Mouse (Mus musculus) CD4-positive helper T cell, adult 2 months (primary cell): ENCODE results near the gene Chchd6.

Source experiments
- DNase-seq: peaks from one replicate; pipeline ENCODE4 v3.0.0-alpha.2; 2012; ENCODE audit warnings: low read depth, missing footprints, low spot score

Chchd6 gene

GRCm38 (mm10) chr6:89595018-89595776 is at the start of gene Chchd6:
Gene Chchd6, minus strand, starts transcription at chr6:89595652.
- DNase-seq, result peak; percentile 90

DNA sequence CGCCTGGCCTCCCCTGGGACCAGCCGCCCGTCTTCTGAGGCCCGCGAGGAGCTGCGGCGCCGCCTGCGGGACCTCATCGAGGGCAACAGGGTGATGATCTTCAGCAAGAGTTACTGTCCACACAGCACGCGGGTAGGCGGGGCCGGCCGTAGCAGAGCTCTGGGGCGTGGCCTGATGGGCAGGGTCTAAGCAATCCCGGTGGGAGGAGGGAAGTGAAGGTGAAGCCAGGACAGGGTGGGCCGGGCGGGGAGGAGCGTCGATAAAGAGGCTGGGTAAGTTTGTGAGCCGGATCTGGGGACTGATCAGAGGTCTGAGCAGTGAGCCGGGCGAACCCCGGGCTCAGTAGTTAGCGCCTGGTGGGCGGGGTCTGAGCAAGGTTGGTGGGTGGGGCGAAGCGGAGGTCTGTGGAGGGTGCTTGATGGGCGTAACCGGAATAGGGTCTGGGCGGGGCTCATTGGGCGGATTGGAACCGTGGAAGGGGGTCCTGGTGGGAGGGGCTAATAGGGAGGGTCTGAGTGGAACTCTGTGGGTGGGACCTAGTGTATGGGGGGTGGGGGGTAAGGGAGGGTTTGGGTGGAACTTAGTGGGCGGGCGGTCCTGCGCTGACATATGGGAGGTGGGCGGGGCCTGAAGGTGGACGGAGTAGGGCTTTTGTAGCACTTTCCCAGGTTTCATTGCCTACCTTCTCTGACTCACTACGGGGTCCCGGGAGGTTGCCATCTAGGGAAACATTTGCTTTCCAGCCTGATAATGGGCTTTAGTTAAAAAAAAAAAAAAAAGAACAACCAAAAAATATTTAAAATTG is 49.0 kb upstream of the Chchd6 start:
- DNase-seq, result peak; percentile 91

DNA sequence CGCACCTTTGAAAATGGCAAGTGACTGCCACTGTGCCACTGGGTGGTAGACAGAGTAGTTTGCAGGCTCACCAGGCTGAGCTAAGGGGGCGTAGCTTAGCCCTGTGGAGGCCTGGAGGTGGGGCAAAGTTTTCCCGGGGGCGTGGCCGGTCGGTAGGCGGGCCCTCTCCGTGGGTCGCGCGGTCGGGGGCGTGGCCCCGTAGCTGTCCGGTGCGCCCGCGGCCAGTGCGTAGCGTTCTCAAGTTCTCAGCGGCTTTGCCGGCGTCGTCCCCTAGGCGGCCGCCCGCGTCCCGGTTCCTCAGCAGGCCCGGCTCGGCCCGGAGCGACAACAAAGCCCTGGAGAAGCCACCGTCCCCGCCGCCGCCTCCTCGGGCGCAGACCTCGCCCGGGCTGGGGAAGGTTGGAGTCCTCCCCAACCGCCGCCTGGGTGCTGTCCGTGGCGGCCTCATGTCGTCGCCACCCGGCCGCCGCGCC is 48.4 kb upstream of the Chchd6 start, which contains the start of gene Txnrd3:
TSS of gene Txnrd3 (plus strand) at position 191 of the 473 bp plus-strand sequence.
- peak; percentile 87 for DNase-seq

DNA sequence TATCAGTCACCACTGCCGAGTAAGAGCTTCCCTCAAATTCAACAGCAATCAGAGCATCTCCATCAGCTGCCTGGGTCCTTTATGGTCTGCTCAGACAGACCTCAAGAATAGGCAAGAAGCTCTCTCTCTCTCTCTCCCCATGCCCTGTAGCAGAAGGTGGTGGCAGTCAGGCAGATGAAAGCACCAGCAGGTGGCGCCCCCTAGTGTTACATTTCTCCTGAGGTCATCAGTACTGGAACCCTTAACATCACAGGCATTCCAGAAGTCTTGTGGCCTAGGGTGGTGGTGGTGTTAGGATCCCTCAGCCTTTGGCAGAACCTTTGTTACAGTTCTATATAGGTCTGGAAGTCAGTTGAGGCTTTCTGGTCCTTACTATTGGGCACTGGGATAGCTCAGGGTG is 43.6 kb upstream of the Chchd6 start:
- DNase-seq, result peak; percentile 30

DNA sequence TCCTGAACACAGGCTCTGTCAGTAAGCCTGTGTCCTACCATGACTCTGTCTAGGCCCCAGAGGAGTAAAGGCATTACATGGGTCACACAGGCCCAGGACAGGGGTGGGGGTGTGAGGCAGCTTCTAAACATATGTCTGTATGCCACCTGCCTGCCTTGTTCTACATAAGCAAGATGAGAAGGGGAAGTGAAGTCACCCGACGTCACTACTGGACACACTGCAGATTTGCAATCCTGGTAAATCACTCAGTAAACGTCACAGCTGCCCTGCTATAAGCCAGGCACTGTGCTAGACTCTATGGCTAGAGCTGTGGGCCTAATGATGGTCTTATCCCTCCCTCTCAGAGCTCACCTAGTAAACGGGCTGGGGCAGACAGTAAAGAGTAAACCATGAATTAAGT is 42.5 kb upstream of the Chchd6 start:
- no peak for DNase-seq

DNA sequence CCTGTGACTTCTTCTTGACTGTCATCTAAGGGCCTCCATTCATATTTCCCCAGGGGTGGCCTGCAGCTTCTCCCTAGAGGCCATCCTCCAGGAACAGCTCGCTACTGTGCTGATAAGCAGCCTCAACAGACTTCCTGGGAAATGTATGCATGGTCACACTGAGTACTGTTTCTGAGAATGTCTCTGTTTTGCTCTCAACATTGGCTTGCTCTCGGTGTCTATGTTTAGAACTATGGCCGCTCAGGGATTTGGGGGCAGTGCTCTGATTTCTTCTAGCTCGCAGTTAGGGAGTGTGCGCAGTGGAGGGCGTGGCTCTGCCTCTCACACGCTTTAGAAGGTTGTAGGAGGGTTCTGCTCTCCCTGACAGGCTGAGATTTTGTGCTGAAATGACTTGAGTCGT is 38.9 kb upstream of the Chchd6 start:
- no peak for DNase-seq

GRCm38 (mm10) chr6:89633115-89633514 is 37.7 kb upstream of the Chchd6 start:
- DNase-seq, result no peak

DNA sequence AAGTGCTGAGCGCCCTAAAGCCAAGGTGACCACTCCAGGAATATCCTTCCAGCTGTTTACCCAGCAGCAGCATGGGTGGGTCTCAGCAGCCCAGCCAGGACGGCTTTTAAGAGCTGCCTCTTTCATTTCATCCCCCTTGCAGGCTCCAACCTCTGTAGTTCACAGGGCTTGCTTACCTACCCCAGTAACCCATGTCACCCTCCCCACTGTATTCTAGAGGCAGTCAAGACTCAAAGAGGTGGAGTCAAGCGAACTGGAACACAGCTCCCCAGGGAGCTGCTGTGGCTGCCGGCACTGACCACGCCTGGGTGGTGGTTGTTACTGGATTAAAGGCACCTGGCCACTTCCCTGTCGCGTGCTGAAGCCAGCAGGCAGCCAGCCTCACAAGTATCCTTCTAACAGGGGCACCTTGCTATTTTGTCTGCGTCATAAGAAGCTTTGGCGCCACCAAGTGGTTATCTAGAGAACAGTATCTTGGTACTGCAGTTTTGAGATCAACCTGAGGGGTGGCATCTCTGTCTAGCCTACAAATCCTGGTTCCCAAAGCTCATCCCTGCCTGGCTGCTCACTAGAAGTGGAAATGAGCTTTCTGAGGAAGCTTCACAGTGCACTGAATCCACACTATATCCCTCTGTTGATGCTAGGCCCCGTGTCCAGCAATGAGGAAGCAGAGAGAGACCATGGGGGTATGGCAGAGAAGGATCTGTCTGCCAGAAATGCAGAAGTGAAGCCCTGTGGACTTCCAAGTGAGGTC is 36.5 kb upstream of the Chchd6 start:
- peak; percentile 74 for DNase-seq

DNA sequence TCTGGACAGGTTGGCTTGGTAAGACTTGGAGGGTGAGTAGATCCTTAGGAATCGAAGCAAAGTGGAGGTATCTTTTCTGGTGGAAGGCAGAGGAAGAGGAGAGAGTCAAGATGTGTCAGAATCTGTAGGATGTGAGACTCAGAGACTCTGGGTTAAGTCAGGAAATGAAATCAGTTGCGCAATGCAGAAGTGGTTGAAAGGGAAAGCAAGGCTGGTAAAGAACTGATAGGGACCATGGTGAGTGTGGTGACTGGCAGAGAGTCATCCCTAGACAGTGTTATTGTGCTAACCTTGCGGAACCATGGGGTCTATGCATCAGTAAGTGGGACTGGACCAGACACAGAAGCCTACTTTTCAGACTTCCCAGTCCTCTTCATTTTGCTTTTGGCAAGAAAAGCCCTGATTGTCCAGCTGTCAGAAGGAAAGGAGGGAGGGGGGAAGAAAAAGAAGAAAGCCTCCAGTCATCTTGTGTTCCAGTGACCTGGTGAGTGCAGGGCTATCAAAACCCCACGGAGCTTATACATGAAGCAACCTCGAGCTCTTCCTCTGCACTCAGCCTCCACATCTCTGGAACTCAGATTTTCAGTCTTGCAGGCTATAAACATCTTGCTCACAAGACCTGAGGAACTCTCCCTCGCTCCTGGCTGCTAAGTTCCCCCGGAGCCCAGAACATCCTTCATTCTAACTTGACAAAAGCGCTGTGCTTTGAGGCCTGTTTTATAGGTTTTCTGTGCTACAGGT is 32.8 kb upstream of the Chchd6 start:
- no peak for DNase-seq

GRCm38 (mm10) chr6:89622647-89623046 is 27.2 kb upstream of the Chchd6 start:
- DNase-seq, result no peak

- no peak for DNase-seq
Observed at GRCm38 (mm10) chr6:89615373-89615755, 19.9 kb upstream of the Chchd6 start.

- no peak for DNase-seq
Observed at GRCm38 (mm10) chr6:89614596-89615372, 19.3 kb upstream of the Chchd6 start.

DNA sequence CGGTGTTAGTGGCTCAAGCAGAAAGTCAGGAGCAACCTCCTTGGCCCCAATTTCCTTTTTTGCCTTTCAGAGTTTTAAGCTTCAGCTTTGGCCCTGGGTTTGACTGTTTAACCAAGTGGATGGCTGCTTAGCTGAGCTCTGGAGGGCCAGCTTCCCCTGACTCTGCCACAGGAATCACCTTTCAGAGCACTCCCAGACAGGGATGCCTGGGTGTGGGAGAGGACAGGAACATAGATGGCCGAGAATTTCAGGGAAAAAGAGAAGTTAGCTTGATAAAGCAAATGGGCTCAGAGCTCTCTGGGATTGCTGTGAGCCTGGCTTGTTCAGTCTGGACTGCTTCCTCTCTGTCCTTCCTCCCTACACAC is 18.6 kb upstream of the Chchd6 start:
- no peak for DNase-seq

DNA sequence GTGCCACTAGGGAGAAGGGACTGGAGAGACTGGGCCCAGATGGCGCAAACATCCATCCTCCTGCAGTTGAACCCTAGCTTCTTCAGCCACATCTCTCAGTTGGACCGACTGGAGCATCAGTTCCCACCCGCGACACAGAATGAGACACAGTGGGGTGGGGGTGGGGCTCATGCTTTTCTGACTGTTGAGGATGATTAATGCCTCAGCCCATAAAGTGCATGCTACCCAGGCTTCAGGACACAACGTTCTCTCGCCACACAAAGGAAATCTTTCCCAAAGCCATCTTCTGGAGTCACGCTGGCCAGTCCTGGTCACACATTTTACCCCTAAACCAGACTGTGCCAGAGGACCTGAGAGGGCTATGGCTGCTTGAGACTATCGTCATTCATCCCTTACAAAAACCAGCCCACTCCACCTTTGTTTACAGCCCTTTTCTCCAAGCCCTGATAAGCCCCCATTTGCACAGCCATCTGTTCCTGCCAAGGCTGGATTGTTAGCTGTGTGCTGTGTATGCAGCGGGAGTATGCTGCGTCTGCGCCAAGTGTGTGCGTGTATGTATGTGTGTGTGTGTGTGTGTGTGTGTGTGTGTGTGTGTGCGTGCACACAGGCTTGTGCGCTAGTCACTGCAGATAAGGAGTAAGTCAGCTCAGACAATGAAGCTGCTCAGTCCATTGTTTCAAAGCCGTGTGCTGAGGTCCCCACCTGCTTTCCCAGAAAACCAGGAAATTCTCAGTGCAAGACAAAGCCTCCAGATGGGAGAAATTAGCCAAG is 18.1 kb upstream of the Chchd6 start:
- DNase-seq, result no peak

- no peak for DNase-seq
Observed at GRCm38 (mm10) chr6:89607999-89608398, 12.5 kb upstream of the Chchd6 start.

DNA sequence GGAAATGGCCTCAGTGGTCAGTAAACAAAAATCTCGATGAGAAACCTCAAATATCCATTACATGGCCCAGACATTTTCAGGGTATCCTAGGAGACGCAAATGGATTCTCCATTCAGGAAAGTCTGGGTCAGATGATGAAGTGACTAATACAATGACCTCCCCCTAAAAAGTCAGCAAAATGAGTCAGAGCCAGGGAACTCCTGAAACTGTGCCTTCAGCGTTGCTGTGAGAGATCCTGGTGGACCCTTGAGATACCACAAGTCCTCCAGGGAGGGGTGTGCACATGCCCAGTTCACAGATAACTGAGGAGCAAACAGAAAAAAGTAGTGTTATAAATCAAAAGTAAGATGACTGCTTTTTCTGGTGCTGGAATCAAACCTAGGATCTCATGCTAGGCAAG is 10.6 kb upstream of the Chchd6 start:
- DNase-seq, result no peak

- no peak for DNase-seq
Observed at GRCm38 (mm10) chr6:89596510-89596909, 1.1 kb upstream of the Chchd6 start.

DNA sequence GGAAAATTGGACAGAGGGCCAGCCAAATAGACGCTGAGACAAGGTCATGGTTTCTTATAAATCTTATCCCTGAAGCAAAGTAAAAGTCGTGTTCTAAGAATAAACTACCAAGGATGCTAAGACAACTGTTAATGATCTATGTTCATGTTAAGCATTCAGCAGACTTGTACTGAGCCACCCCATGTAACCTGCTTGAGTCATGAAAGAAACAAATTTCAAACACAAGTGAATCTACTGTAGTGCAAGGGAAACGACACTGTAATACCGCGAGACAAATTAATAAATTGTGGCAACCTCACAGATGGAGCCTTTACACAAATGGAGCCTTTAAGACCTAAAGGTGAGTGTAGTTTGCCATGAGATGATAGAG is 310 bp upstream of the Chchd6 start:
- DNase-seq, result no peak

GRCm38 (mm10) chr6:89592016-89592415 is 3.4 kb downstream of the Chchd6 start:
- no peak for DNase-seq

- no peak for DNase-seq
Observed at GRCm38 (mm10) chr6:89591531-89591930, 3.9 kb downstream of the Chchd6 start.
